Mouse (Mus musculus): ENCODE results near the gene Zdhhc4. TPM values are rescaled to one million over a fixed set of nuclear protein-coding genes. Genes with fewer than 3 reads are reported as not detected.

Zdhhc4 gene
- polyA plus RNA-seq, 1 experiment from 2014 or later, result 63.8 TPM

DNA sequence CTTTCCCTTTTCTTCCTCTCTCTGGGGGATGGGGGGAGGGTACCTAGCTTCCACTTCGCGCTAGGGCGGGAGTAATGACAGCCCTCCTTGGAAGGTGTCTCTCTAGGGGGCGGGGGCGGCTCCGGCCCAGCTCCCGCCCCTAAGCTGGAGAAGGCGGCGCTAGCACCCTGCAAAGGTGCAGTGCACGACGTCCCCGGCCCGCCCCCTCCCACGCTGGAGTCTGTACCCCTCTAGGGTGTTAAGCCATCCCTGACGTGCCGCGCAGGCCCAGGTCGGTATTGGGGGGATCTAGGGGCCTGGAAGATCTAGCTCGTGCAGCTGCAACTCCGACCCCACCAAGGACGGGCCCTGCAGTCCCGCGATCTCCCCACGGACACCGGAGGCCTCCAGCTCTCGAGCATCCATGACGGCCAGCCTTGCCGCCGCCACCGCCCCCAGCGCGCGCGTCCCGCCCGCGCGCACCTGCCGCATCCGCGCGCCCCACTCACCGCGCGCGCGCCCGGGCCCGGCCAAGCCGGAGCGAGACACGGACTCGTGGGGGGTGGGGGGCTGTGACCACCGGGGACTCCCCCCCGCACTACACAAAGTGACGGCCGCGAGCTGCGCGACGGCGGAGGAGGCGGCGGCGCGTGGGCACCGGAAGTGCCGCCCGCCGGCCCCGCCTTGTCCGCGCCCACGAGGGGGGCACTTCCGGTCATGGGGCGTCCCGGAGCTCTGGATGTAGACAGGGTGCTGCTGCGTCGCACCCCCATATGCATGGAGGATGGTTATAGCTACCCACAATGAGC, 59.5 kb downstream of the Zdhhc4 start, which contains the start of gene Zfp316:
Gene Zfp316 (minus strand): TSS at position 660 of the 788 bp plus-strand sequence.
- Histone ChIP-seq H3K4me1 (replicated peaks) (peaks cover 11% of the 10 kb centered on the region; the same call in 1 of the 2 replicates), H3K9me3 (no peaks in the 10 kb centered on the region), H3K4me3 (replicated peaks) (peak within 1 kb of the TSS; percentile 94), H3K4me2 (replicated peaks) (peak within 1 kb of the TSS; percentile 93), H3K27me3 (replicated peaks) (no peaks in the 10 kb centered on the region), H3K27ac (peak within 1 kb of the TSS; percentile 70), H3K9ac (peak within 1 kb of the TSS; percentile 93), H3K36me3 (no peaks in the 10 kb centered on the region)
- 0% methylated on average over 79 of the region's 79 CpGs for WGBS
- peak; percentile 92 for ATAC-seq

DNA sequence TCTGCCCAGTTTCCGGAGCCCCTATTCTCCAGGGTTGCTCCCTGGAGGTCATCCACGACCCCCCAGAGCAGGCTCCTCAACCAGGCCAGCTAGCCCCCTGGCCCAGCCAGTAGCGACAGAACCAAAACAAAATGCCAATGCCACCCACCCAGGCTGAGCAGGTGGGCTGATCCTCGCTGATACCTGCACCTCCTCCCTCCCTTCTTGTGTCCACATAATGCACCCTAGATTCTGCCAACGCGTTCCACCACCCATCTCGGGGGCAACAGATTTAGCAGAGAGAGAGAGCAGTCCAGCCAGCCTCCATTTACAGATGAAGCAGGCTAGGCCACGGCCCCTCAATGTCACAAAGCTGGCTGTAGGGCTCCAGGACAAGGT, 60.1 kb downstream of the Zdhhc4 start:
- peak overlapping the region; percentile 93 for H3K4me2 ChIP-seq (replicated peaks)
- 31% methylated on average over 8 of the region's 8 CpGs for WGBS
- no peaks in the 10 kb centered on the region for H3K27me3 ChIP-seq (replicated peaks)
- no peak; the same call in 1 of the 2 replicates for ATAC-seq
- no peak overlapping the region for H3K27ac ChIP-seq
- H3K9ac ChIP-seq, result peak overlapping the region; percentile 93
- no peaks in the 10 kb centered on the region for H3K9me3 ChIP-seq
- H3K4me1 ChIP-seq (replicated peaks), result peaks cover 11% of the 10 kb centered on the region; the same call in 1 of the 2 replicates
- H3K36me3 ChIP-seq, result no peaks in the 10 kb centered on the region
- peak overlapping the region; percentile 94 for H3K4me3 ChIP-seq (replicated peaks)

DNA sequence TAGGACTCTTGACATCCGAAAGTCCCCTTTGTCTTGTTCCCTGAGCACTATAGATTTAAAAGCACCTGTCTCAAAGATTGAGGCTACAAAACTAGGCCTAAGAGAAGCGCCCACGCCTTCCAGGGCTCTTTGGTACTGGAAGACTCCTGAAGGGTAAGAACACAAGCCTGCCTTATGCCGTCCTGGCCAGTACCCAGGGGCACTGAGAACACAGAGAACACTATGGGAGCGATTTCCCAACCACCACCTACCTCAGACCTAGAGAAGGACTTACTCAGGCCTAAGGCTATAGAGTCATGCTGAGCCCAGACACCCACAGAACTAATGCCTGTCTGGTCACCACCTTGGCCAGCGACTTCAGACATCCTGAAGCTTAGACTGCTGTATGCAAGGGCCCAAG, 62.3 kb downstream of the Zdhhc4 start:
- no peak overlapping the region for H3K4me3 ChIP-seq (replicated peaks)
- 0 out of 2 replicates have a peak, but pooled peaks cover 4% of the 10 kb centered on the region for H3K36me3 ChIP-seq
- H3K4me2 ChIP-seq (replicated peaks), result no peak overlapping the region
- H3K4me1 ChIP-seq (replicated peaks), result peaks cover 11% of the 10 kb centered on the region; the same call in 1 of the 2 replicates
- no peak overlapping the region for H3K27ac ChIP-seq
- H3K9me3 ChIP-seq, result no peaks in the 10 kb centered on the region
- no peak for ATAC-seq
- WGBS, result 86% methylated on average over 6 of the region's 6 CpGs
- no peak overlapping the region for H3K9ac ChIP-seq
- H3K27me3 ChIP-seq (replicated peaks), result no peaks in the 10 kb centered on the region

Other genes with a start within 250 kb of the Zdhhc4 start
- 30.6 and 34.9 TPM in 2 replicates for gene Rnf216, start 216.3 kb downstream of the Zdhhc4 start, polyA plus RNA-seq (2015; fragmentation: Nextera tagmentation; extraction: Ambion mirVana)
- gene Olfr718-ps1, start 181.7 kb downstream of the Zdhhc4 start, polyA plus RNA-seq (2015; fragmentation: Nextera tagmentation; extraction: Ambion mirVana), result 0.03 and 0.10 TPM in 2 replicates
- 7.0 and 8.4 TPM in 2 replicates for gene Rbak, start 148.5 kb downstream of the Zdhhc4 start, polyA plus RNA-seq (2015; fragmentation: Nextera tagmentation; extraction: Ambion mirVana)
- gene Spdye4b, start 148.2 kb downstream of the Zdhhc4 start, polyA plus RNA-seq (2015; fragmentation: Nextera tagmentation; extraction: Ambion mirVana), result not detected in 2 replicates
- gene Spdye4a, start 102.4 kb downstream of the Zdhhc4 start, polyA plus RNA-seq (2015; fragmentation: Nextera tagmentation; extraction: Ambion mirVana), result not detected in 2 replicates
- gene Zfp12, start 94.1 kb downstream of the Zdhhc4 start, polyA plus RNA-seq (2015; fragmentation: Nextera tagmentation; extraction: Ambion mirVana), result 9.8 and 10.2 TPM in 2 replicates
- gene Zfp316, start 59.2 kb downstream of the Zdhhc4 start, polyA plus RNA-seq (2015; fragmentation: Nextera tagmentation; extraction: Ambion mirVana), result 2.2 and 2.4 TPM in 2 replicates
- 0.05 and 0.06 TPM in 2 replicates for gene Zfp853, start 35.6 kb downstream of the Zdhhc4 start, polyA plus RNA-seq (2015; fragmentation: Nextera tagmentation; extraction: Ambion mirVana)
- gene E130309D02Rik, start 13.9 kb downstream of the Zdhhc4 start, polyA plus RNA-seq (2015; fragmentation: Nextera tagmentation; extraction: Ambion mirVana), result 33.9 and 35.6 TPM in 2 replicates
- gene Grid2ip, start 28.1 kb upstream of the Zdhhc4 start, polyA plus RNA-seq (2015; fragmentation: Nextera tagmentation; extraction: Ambion mirVana), result 0.11 and 0.15 TPM in 2 replicates
- 339 and 371 TPM in 2 replicates for gene Kdelr2, start 74.6 kb upstream of the Zdhhc4 start, polyA plus RNA-seq (2015; fragmentation: Nextera tagmentation; extraction: Ambion mirVana)
- gene Daglb, start 135.3 kb upstream of the Zdhhc4 start, polyA plus RNA-seq (2015; fragmentation: Nextera tagmentation; extraction: Ambion mirVana), result 11.1 and 13.1 TPM in 2 replicates
- 416 and 446 TPM in 2 replicates for gene Rac1, start 198.8 kb upstream of the Zdhhc4 start, polyA plus RNA-seq (2015; fragmentation: Nextera tagmentation; extraction: Ambion mirVana)